Mouse (Mus musculus): Measurements from ENCODE around the gene Rhoq. TPM values are rescaled to one million over a fixed set of nuclear protein-coding genes. Genes with fewer than 3 reads are reported as not detected.

Rhoq gene
- total and polyA plus RNA-seq, 2 experiments from 2014 or later, result 17.6 to 74.6 TPM

DNA sequence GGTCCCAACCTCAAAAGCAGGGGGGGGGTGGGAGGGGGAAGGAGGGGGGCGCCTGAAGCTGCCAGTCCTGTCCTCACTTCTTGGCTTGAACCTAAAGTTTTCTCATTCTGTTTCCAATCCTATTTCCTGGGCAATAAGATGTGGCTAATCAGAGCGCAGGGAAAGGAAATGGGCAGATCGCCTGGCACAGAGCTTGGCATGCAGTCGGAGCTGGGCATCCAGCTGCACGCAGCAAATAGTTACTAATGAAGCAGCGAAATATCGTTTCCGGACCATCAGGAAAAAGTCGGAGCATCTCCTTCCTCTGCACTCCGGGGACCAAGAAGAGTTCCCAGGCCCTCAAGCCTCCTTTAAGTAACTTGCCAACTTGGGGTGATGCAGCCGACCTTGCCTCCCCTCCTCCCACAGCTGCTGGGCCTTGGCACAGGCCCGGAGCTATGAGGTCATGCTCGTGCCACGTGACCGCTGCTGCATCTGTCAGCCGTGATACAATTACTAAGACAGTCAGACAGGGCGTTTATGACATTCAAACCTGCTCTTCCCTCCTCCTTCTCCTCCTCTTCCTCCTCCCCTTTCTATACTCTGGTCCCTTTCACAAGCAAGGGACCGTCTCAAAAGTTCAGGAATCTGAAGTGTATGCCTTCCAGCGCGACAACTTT lies 25.3 kb upstream of the Rhoq start:
- Histone ChIP-seq H3K4me1 (ENCODE audit: control insufficient read depth, insufficient read depth) (peaks cover 12% of the 10 kb centered on the region), H3K4me2 (ENCODE audit: low read depth, low read length) (peak overlapping the region; percentile 63), H3K27ac (ENCODE audit: low read depth) (0 out of 2 replicates have a peak overlapping the region, but pooled peaks have one; percentile 27), H3K9ac (replicated peaks; ENCODE audit: low read depth, low read length) (0 out of 2 replicates have a peak overlapping the region, but pooled peaks have one; percentile 33), H3K36me3 (replicated peaks; ENCODE audit: control insufficient read depth, insufficient read depth, low read length) (no peaks in the 10 kb centered on the region), H3K4me3 (ENCODE audit: low read depth, low read length) (peak overlapping the region; percentile 32), H3K27me3 (ENCODE audit: control insufficient read depth, insufficient read depth, low read length) (no peaks in the 10 kb centered on the region), H3K9me3 (replicated peaks; ENCODE audit: control insufficient read depth, low read length) (no peaks in the 10 kb centered on the region)
- 6% methylated on average over 20 of the region's 20 CpGs for WGBS
- TF ChIP-seq CTCF (IDR thresholded peaks at IDR 0.05; ENCODE audit: low read depth) (no peak), EP300 (IDR thresholded peaks at IDR 0.05; ENCODE audit: low read depth) (no peak)
- ATAC-seq (ENCODE audit: insufficient read depth, low read depth) (peak; percentile 92), DNase-seq (ENCODE audit: low spot score) (peak; percentile 78)

DNA sequence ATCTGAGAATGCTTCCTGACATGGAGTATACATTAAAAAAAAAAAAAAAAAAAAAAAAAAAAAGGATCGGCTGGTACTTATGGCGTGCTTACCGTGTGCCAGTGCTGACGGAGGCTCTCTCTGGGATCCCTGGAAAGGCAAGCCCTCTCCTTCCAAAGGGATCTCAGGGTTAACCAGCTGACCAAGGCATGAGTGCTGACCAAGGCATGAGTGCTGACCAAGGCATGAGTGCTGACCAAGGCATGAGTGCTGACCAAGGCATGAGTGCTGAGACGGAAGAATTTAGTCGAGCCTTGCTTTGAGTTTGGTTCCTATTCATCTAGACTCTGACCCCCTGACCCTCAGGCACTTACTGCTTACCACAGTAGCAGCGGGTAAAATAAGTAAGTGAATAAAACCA lies 24.2 kb upstream of the Rhoq start:
- Histone ChIP-seq H3K27ac (ENCODE audit: low read depth) (no peak overlapping the region), H3K9ac (replicated peaks; ENCODE audit: low read depth, low read length) (no peak overlapping the region), H3K4me2 (ENCODE audit: low read depth, low read length) (no peak overlapping the region), H3K36me3 (replicated peaks; ENCODE audit: control insufficient read depth, insufficient read depth, low read length) (no peaks in the 10 kb centered on the region), H3K9me3 (replicated peaks; ENCODE audit: control insufficient read depth, low read length) (no peaks in the 10 kb centered on the region), H3K4me3 (ENCODE audit: low read depth, low read length) (no peak overlapping the region), H3K27me3 (ENCODE audit: control insufficient read depth, insufficient read depth, low read length) (no peaks in the 10 kb centered on the region), H3K4me1 (ENCODE audit: control insufficient read depth, insufficient read depth) (peaks cover 12% of the 10 kb centered on the region)
- ATAC-seq (ENCODE audit: insufficient read depth, low read depth) (no peak), DNase-seq (ENCODE audit: low spot score) (no peak)
- TF ChIP-seq CTCF (IDR thresholded peaks at IDR 0.05; ENCODE audit: low read depth) (no peak), EP300 (IDR thresholded peaks at IDR 0.05; ENCODE audit: low read depth) (no peak)
- WGBS, result 65% methylated on average over 7 of the region's 7 CpGs

DNA sequence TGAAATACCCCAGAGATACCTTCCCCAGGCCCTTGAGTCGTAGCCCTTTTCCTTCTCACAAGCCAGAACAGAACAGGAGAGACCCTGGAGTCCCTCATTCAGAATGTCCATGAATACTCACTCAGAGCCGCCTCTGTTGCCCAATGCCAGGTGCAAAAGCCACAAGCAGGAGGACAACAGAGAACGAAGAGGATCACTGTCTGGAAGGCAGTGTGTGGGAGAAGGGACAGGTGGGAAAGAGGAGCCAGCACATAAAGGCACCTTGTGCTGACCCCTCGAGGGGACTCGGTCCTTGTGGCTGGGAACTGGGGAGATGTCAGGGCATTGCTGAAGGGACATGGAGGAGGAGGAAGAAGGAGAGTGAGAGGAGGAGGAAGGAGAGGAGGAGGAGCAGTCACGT lies 20.8 kb upstream of the Rhoq start:
- TF ChIP-seq CTCF (IDR thresholded peaks at IDR 0.05; ENCODE audit: low read depth) (no peak), EP300 (IDR thresholded peaks at IDR 0.05; ENCODE audit: low read depth) (no peak)
- ATAC-seq (ENCODE audit: insufficient read depth, low read depth) (no peak), DNase-seq (ENCODE audit: low spot score) (no peak)
- H3K27ac ChIP-seq (ENCODE audit: low read depth), result no peak overlapping the region
- no peaks in the 10 kb centered on the region for H3K36me3 ChIP-seq (replicated peaks; ENCODE audit: control insufficient read depth, insufficient read depth, low read length)
- no peak overlapping the region for H3K9ac ChIP-seq (replicated peaks; ENCODE audit: low read depth, low read length)
- H3K9me3 ChIP-seq (replicated peaks; ENCODE audit: control insufficient read depth, low read length), result no peaks in the 10 kb centered on the region
- H3K4me1 ChIP-seq (ENCODE audit: control insufficient read depth, insufficient read depth), result peaks cover 12% of the 10 kb centered on the region
- no peaks in the 10 kb centered on the region for H3K27me3 ChIP-seq (ENCODE audit: control insufficient read depth, insufficient read depth, low read length)
- no peak overlapping the region for H3K4me3 ChIP-seq (ENCODE audit: low read depth, low read length)
- 72% methylated on average over 6 of the region's 6 CpGs for WGBS
- H3K4me2 ChIP-seq (ENCODE audit: low read depth, low read length), result no peak overlapping the region

DNA sequence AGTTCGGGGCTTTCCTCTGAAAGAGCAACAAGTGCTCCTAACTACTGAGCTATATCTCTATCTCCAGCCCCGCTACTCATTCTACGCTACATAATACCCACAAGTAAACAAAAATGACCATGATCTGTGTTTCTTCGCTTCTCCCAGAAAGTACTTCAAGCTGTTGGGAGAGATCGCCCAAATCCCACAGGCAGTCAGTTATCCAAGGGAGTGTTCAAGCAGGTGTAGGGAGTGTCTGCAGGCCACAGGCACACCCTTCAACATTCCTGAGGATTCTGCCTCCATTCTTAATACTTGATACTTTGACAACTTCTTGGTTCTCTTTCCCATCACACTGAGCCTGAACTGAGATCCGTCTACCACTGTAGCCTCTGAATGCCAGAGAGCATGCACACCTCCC lies 19.7 kb upstream of the Rhoq start:
- Histone ChIP-seq H3K4me2 (ENCODE audit: low read depth, low read length) (no peak overlapping the region), H3K36me3 (replicated peaks; ENCODE audit: control insufficient read depth, insufficient read depth, low read length) (no peaks in the 10 kb centered on the region), H3K27me3 (ENCODE audit: control insufficient read depth, insufficient read depth, low read length) (no peaks in the 10 kb centered on the region), H3K4me1 (ENCODE audit: control insufficient read depth, insufficient read depth) (peaks cover 2% of the 10 kb centered on the region; the same call in 1 of the 2 replicates), H3K27ac (ENCODE audit: low read depth) (no peak overlapping the region), H3K4me3 (ENCODE audit: low read depth, low read length) (no peak overlapping the region), H3K9me3 (replicated peaks; ENCODE audit: control insufficient read depth, low read length) (no peaks in the 10 kb centered on the region), H3K9ac (replicated peaks; ENCODE audit: low read depth, low read length) (no peak overlapping the region)
- DNase-seq (ENCODE audit: low spot score) (no peak), ATAC-seq (ENCODE audit: insufficient read depth, low read depth) (no peak)
- WGBS, result 86% methylated on average over 6 of the region's 6 CpGs
- TF ChIP-seq EP300 (IDR thresholded peaks at IDR 0.05; ENCODE audit: low read depth) (no peak), CTCF (IDR thresholded peaks at IDR 0.05; ENCODE audit: low read depth) (no peak)

DNA sequence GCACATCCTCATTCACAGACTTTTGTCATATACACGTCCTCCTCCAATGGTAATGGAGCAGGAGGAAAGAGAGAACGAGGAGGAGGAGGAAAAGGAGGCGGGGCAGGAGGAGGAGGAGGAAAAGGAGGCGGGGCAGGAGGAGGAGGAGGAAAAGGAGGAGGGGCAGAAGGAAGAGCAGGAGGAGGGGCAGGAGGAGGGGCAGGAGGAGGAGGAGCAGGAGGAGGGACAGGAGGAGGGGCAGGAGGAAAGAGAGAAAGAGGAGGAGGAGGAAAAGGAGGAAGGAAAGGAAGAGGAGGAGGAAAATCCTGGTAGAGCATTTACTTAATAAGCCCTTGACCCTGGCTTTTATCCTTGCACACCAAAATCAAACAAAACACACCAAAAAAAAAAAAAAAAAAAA lies 16.8 kb upstream of the Rhoq start:
- H3K27me3 ChIP-seq (ENCODE audit: control insufficient read depth, insufficient read depth, low read length), result no peaks in the 10 kb centered on the region
- no peak for ATAC-seq (ENCODE audit: insufficient read depth, low read depth)
- no peak overlapping the region for H3K4me3 ChIP-seq (ENCODE audit: low read depth, low read length)
- TF ChIP-seq CTCF (IDR thresholded peaks at IDR 0.05; ENCODE audit: low read depth), result no peak
- TF ChIP-seq EP300 (IDR thresholded peaks at IDR 0.05; ENCODE audit: low read depth), result no peak
- H3K36me3 ChIP-seq (replicated peaks; ENCODE audit: control insufficient read depth, insufficient read depth, low read length), result no peaks in the 10 kb centered on the region
- H3K27ac ChIP-seq (ENCODE audit: low read depth), result no peak overlapping the region
- DNase-seq (ENCODE audit: low spot score), result no peak
- no peaks in the 10 kb centered on the region for H3K4me1 ChIP-seq (ENCODE audit: control insufficient read depth, insufficient read depth)
- no peak overlapping the region for H3K4me2 ChIP-seq (ENCODE audit: low read depth, low read length)
- WGBS, result 56% methylated on average over 4 of the region's 4 CpGs
- H3K9ac ChIP-seq (replicated peaks; ENCODE audit: low read depth, low read length), result no peak overlapping the region
- no peaks in the 10 kb centered on the region for H3K9me3 ChIP-seq (replicated peaks; ENCODE audit: control insufficient read depth, low read length)

Data from heart, postnatal 0 days (tissue).